Mouse (Mus musculus) kidney, embryonic 14.5 days (tissue): ENCODE data around the gene Inpp5e. TPM values are rescaled to one million over a fixed set of nuclear protein-coding genes. Genes with fewer than 3 reads are reported as not detected.

Experiments used
- ATAC-seq: fragments of 200-750 bp; cut with Nextera tagmentation; 2 replicates; pipeline ENCODE4 v1.8.0; 2017; ENCODE audit warnings: moderate number of reproducible peaks, mild to moderate bottlenecking, moderate TSS enrichment, moderate library complexity; ENCODE audit not compliant: low FRiP score, low TSS enrichment
- H3K27ac ChIP-seq: fragments of 300-500 bp; sonication (generic); 2 replicates; pipeline ENCODE4 v1.5.1; 2014; ENCODE audit warnings: low read depth, mild to moderate bottlenecking, low read length, moderate library complexity, mixed read lengths
- H3K27me3 ChIP-seq: fragments of 300-500 bp; sonication (generic); 2 replicates; pipeline ENCODE4 v1.6.1; 2014; ENCODE audit warnings: mild to moderate bottlenecking, low read length; ENCODE audit not compliant: control insufficient read depth, insufficient read depth
- H3K36me3 ChIP-seq: fragments of 300-500 bp; sonication (generic); 2 replicates; pipeline ENCODE4 v1.6.1; 2014; ENCODE audit warnings: low read length, mixed read lengths; ENCODE audit not compliant: control insufficient read depth, insufficient read depth
- H3K4me1 ChIP-seq: fragments of 300-500 bp; sonication (generic); 2 replicates; pipeline ENCODE4 v1.6.1; 2014; ENCODE audit warnings: low read length, mixed read lengths; ENCODE audit not compliant: control insufficient read depth, insufficient read depth
- H3K4me2 ChIP-seq: fragments of 300-500 bp; sonication (generic); replicated peaks from 2 replicates; pipeline ENCODE4 v1.6.1; 2014; ENCODE audit warnings: low read depth, mild to moderate bottlenecking, low read length
- H3K4me3 ChIP-seq: fragments of 300-500 bp; sonication (generic); 2 replicates; pipeline ENCODE4 v1.5.1; 2014; ENCODE audit warnings: mild to moderate bottlenecking, low read length
- H3K9ac ChIP-seq: fragments of 300-500 bp; sonication (generic); 2 replicates; pipeline ENCODE4 v1.6.1; 2014; ENCODE audit warnings: low read depth, mild to moderate bottlenecking, low read length, moderate library complexity
- H3K9me3 ChIP-seq: fragments of 300-500 bp; sonication (generic); 2 replicates; pipeline ENCODE4 v1.6.1; 2016; ENCODE audit warnings: low read length; ENCODE audit not compliant: control insufficient read depth
- WGBS: fragments of 180-500 bp; shearing (Covaris S2); extraction: QIAGEN DNeasy Blood & Tissue Kit; methylation state at CpG from one replicate; pipeline ENCODE4 v1.1.7; 2014; 5-methylcytosine and 5-hydroxymethylcytosine counted together
- polyA plus RNA-seq: library from polyadenylated mRNA; unstranded; fragments of >200 nt; fragmentation: Nextera tagmentation; extraction: Ambion mirVana; gene quantifications from 2 replicates; pipeline ENCODE4 v1.2.1, GENCODE M21; 2014

The Inpp5e gene
- polyA plus RNA-seq, 1 experiment from 2014 or later: 24.7 TPM

- Histone ChIP-seq H3K27me3 (no peaks in the 10 kb centered on the region), H3K36me3 (peaks cover 49% of the 10 kb centered on the region), H3K4me1 (peaks cover 25% of the 10 kb centered on the region), H3K27ac (no peak overlapping the region), H3K4me2 (no peak overlapping the region), H3K4me3 (no peak overlapping the region), H3K9ac (no peak overlapping the region), H3K9me3 (no peaks in the 10 kb centered on the region)
- no peak for ATAC-seq
- 65% methylated on average over 8 of the region's 8 CpGs for WGBS
Observed at GRCm38 (mm10) chr2:26403306-26403705, 5.7 kb downstream of the Inpp5e start.

GRCm38 (mm10) chr2:26402265-26402664 lies 6.7 kb downstream of the Inpp5e start:
- no peaks in the 10 kb centered on the region for H3K9me3 ChIP-seq
- 92% methylated on average over 1 of the region's 1 CpGs for WGBS
- H3K27ac ChIP-seq: no peak overlapping the region
- no peak overlapping the region for H3K4me2 ChIP-seq
- no peak overlapping the region for H3K4me3 ChIP-seq
- no peak for ATAC-seq
- peaks cover 59% of the 10 kb centered on the region for H3K36me3 ChIP-seq
- H3K27me3 ChIP-seq: no peaks in the 10 kb centered on the region
- no peak overlapping the region for H3K9ac ChIP-seq
- peaks cover 15% of the 10 kb centered on the region for H3K4me1 ChIP-seq

- H3K9ac ChIP-seq: no peak overlapping the region
- no peaks in the 10 kb centered on the region for H3K9me3 ChIP-seq
- 90% methylated on average over 4 of the region's 4 CpGs for WGBS
- peaks cover 3% of the 10 kb centered on the region; the same call in 1 of the 2 replicates for H3K4me1 ChIP-seq
- H3K27ac ChIP-seq: no peak overlapping the region
- no peak for ATAC-seq
- peaks cover 71% of the 10 kb centered on the region for H3K36me3 ChIP-seq
- no peak overlapping the region for H3K4me3 ChIP-seq
- H3K4me2 ChIP-seq: no peak overlapping the region
- no peaks in the 10 kb centered on the region for H3K27me3 ChIP-seq
Observed at GRCm38 (mm10) chr2:26401023-26401422, 8.0 kb downstream of the Inpp5e start.

- H3K4me2 ChIP-seq: no peak overlapping the region
- H3K4me3 ChIP-seq: no peak overlapping the region
- H3K36me3 ChIP-seq: peaks cover 73% of the 10 kb centered on the region
- H3K9ac ChIP-seq: no peak overlapping the region
- no peak for ATAC-seq
- no peak overlapping the region for H3K27ac ChIP-seq
- WGBS: 92% methylated on average over 5 of the region's 5 CpGs
- no peaks in the 10 kb centered on the region for H3K27me3 ChIP-seq
- no peaks in the 10 kb centered on the region for H3K9me3 ChIP-seq
- no peaks in the 10 kb centered on the region for H3K4me1 ChIP-seq
Observed at GRCm38 (mm10) chr2:26400296-26400695, 8.7 kb downstream of the Inpp5e start.

- Histone ChIP-seq H3K4me2 (no peak overlapping the region), H3K4me1 (no peaks in the 10 kb centered on the region), H3K27ac (no peak overlapping the region), H3K36me3 (peaks cover 80% of the 10 kb centered on the region), H3K4me3 (no peak overlapping the region), H3K9me3 (no peaks in the 10 kb centered on the region), H3K27me3 (no peaks in the 10 kb centered on the region), H3K9ac (no peak overlapping the region)
- WGBS: 83% methylated on average over 5 of the region's 5 CpGs
- no peak for ATAC-seq
Observed at GRCm38 (mm10) chr2:26399647-26400046, 9.4 kb downstream of the Inpp5e start.

GRCm38 (mm10) chr2:26398978-26399377 lies 10.0 kb downstream of the Inpp5e start:
- Histone ChIP-seq H3K4me3 (no peak overlapping the region), H3K9me3 (no peaks in the 10 kb centered on the region), H3K4me1 (no peaks in the 10 kb centered on the region), H3K27me3 (no peaks in the 10 kb centered on the region), H3K9ac (no peak overlapping the region), H3K4me2 (no peak overlapping the region), H3K27ac (no peak overlapping the region), H3K36me3 (peaks cover 86% of the 10 kb centered on the region)
- 83% methylated on average over 8 of the region's 8 CpGs for WGBS
- no peak for ATAC-seq

- H3K4me3 ChIP-seq: no peak overlapping the region
- H3K9ac ChIP-seq: no peak overlapping the region
- peaks cover 12% of the 10 kb centered on the region for H3K4me1 ChIP-seq
- peaks cover 76% of the 10 kb centered on the region for H3K36me3 ChIP-seq
- no peaks in the 10 kb centered on the region for H3K9me3 ChIP-seq
- no peak overlapping the region for H3K27ac ChIP-seq
- no peaks in the 10 kb centered on the region for H3K27me3 ChIP-seq
- no peak for ATAC-seq
- WGBS: 94% methylated on average over 6 of the region's 6 CpGs
- H3K4me2 ChIP-seq: no peak overlapping the region
Observed at GRCm38 (mm10) chr2:26391617-26392016, 17.4 kb downstream of the Inpp5e start.

GRCm38 (mm10) chr2:26390954-26391353 lies 18.0 kb downstream of the Inpp5e start:
- Histone ChIP-seq H3K36me3 (peaks cover 76% of the 10 kb centered on the region), H3K27ac (no peak overlapping the region), H3K4me3 (no peak overlapping the region), H3K4me2 (no peak overlapping the region), H3K9ac (no peak overlapping the region), H3K4me1 (peaks cover 12% of the 10 kb centered on the region), H3K9me3 (no peaks in the 10 kb centered on the region), H3K27me3 (no peaks in the 10 kb centered on the region)
- WGBS: 87% methylated on average over 3 of the region's 3 CpGs
- no peak for ATAC-seq

- peak; percentile 91 for ATAC-seq
- H3K9me3 ChIP-seq: no peaks in the 10 kb centered on the region
- peaks cover 76% of the 10 kb centered on the region for H3K36me3 ChIP-seq
- no peaks in the 10 kb centered on the region for H3K27me3 ChIP-seq
- peak within 1 kb of the TSS; percentile 98 for H3K4me3 ChIP-seq
- WGBS: under 1% methylated on average over 55 of the region's 60 CpGs
- H3K27ac ChIP-seq: peak within 1 kb of the TSS; percentile 56; the same call in 1 of the 2 replicates
- peaks cover 12% of the 10 kb centered on the region for H3K4me1 ChIP-seq
- H3K9ac ChIP-seq: peak within 1 kb of the TSS; percentile 94
- H3K4me2 ChIP-seq: peak within 1 kb of the TSS; percentile 96
Observed at GRCm38 (mm10) chr2:26389154-26389690, 19.8 kb downstream of the Inpp5e start, which contains the start of the genes Entr1 and Pmpca. Gene Entr1, minus strand, starts transcription at chr2:26389316. Gene Pmpca, plus strand, starts transcription at chr2:26389339.
